9 mouse cellular contexts compared by ENCODE assay signal in the genomic region with DNA sequence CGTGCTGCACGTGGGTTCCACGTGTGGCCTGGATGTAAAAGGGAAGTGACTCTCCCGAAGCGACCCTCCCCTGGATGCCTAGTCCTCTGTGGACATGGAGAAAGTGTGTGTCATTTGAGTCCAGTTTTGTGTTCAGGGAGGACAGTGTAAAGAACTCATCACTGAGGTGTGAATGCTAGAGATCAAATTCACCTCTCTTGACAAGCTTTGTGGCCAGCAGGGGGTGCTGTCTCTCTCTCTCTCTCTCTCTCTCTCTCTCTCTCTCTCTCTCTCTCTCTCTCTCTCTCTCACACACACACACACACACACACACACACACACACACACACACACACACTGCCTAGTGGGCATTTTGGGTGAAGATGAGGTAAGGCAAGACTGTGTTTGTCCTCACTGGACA.
DNase-seq lines count a peak whose midpoint lies in the region; ATAC-seq and TF ChIP-seq lines count a peak whose summit lies in the region.
"Had no signal": no experiment of that assay in that cellular context is flagged by ENCODE, and none has a peak within 500 bp of the region (broad histone marks: within the 10 kb centered on the region; RNA-seq: fewer than 3 reads in every experiment).

No protein-coding gene starts in this region.

- DNase-seq in gastrocnemius, postnatal 14 days: peak; percentile 14
- DNase-seq in gastrocnemius, adult 8-10 months (ENCODE audit: low spot score in 2 of 2): no peak
- DNase-seq in lung, postnatal 10 days: peak; percentile 11
- no peak for DNase-seq in lung, adult 18-20 months
- peak; percentile 58 to 84 for DNase-seq in cerebellum, postnatal 14 days
- DNase-seq in liver, embryonic 14.5 days (ENCODE audit: low read depth in 3 of 3, low spot score in 3 of 3): no peak
- no peak for DNase-seq in ovary, postnatal 14 days (ENCODE audit: low spot score)

- H3K4me1 ChIP-seq in liver, embryonic 14.5 days (replicated peaks; ENCODE audit: control insufficient read depth in 2 of 2, insufficient read depth in 2 of 2, low read length in 1 of 2): no peaks in the 10 kb centered on the region
- H3K4me1 ChIP-seq: limb, embryonic 15.5 days had no signal

- no peak overlapping the region for H3K4me3 ChIP-seq in liver, embryonic 14.5 days (ENCODE audit: insufficient read depth in 1 of 2, low read depth in 2 of 2, low read length in 2 of 2)
- H3K4me3 ChIP-seq: limb, embryonic 15.5 days had no signal

- no peak for ATAC-seq in liver, embryonic 14.5 days (ENCODE audit: insufficient read depth)
- ATAC-seq in megakaryocyte, adult 5-6 weeks (ENCODE audit: poor library complexity, severe bottlenecking): no peak

- TF ChIP-seq CTCF in liver, embryonic 14.5 days (IDR thresholded peaks at IDR 0.05; ENCODE audit: low read depth): peak; percentile 53

- H3K4me2 ChIP-seq in liver, embryonic 14.5 days (ENCODE audit: low read depth): no peak overlapping the region
- H3K4me2 ChIP-seq: limb, embryonic 15.5 days had no signal

- no peak overlapping the region for H3K9ac ChIP-seq in liver, embryonic 14.5 days (replicated peaks)
- H3K9ac ChIP-seq: limb, embryonic 15.5 days had no signal

- 56% methylated on average over 5 of the region's 5 CpGs for WGBS in liver, embryonic 14.5 days (ENCODE audit: insufficient replicate concordance)

- H3K27me3 ChIP-seq in liver, embryonic 14.5 days (ENCODE audit: control insufficient read depth, insufficient read depth, low read length): no peaks in the 10 kb centered on the region
- H3K27me3 ChIP-seq: limb, embryonic 15.5 days had no signal

- H3K36me3 ChIP-seq in liver, embryonic 14.5 days (replicated peaks; ENCODE audit: control insufficient read depth, insufficient read depth, low read depth): no peaks in the 10 kb centered on the region
- H3K36me3 ChIP-seq: limb, embryonic 15.5 days had no signal

- H3K27ac ChIP-seq in liver, embryonic 14.5 days: no peak overlapping the region
- H3K27ac ChIP-seq: limb, embryonic 15.5 days had no signal

- intact Hi-C loops in gastrocnemius, postnatal 14 days (cut with DNase I; ENCODE audit: low total_unique reads): no loop called here

- no peak for TF ChIP-seq EP300 in liver, embryonic 14.5 days (IDR thresholded peaks at IDR 0.05; ENCODE audit: low read depth)

- H3K9me3 ChIP-seq in liver, embryonic 14.5 days (ENCODE audit: control insufficient read depth, low read length): no peaks in the 10 kb centered on the region
- H3K9me3 ChIP-seq: limb, embryonic 15.5 days had no signal

Comparison
In these comparisons a context has a peak if more than half of its experiments do, and no peak if none do; other contexts are left out.
1. DNase-seq: peak in gastrocnemius, postnatal 14 days (single experiment), lung, postnatal 10 days (single experiment) and cerebellum, postnatal 14 days (2 of 2); none in gastrocnemius, adult 8-10 months (0 of 2), lung, adult 18-20 months (0 of 2), liver, embryonic 14.5 days (0 of 3) and ovary, postnatal 14 days (single experiment).